Mouse (Mus musculus) liver, embryonic 16.5 days (tissue): Measurements from ENCODE around the gene A030005L19Rik. TPM values are rescaled to one million over a fixed set of nuclear protein-coding genes. Genes with fewer than 3 reads are reported as not detected.
"Not testable (repeated sequence)": the region's sequence is repeated elsewhere in the genome, so short reads cannot be mapped to it uniquely, and the experiment has no call there.

Source experiments
- ATAC-seq: fragments of 200-750 bp; cut with Nextera tagmentation; 2 replicates; pipeline ENCODE4 v1.8.0; 2017; ENCODE audit warnings: low read depth, mild to moderate bottlenecking, moderate number of reproducible peaks, moderate library complexity
- H3K27ac ChIP-seq: fragments of 300-500 bp; sonication (generic); 2 replicates; pipeline ENCODE4 v1.5.1; 2014; ENCODE audit warnings: mild to moderate bottlenecking, low read length
- H3K27me3 ChIP-seq: fragments of 300-500 bp; sonication (generic); 2 replicates; pipeline ENCODE4 v1.6.1; 2014; ENCODE audit warnings: low read depth, low read length, mixed read lengths; ENCODE audit not compliant: control insufficient read depth, insufficient read depth
- H3K36me3 ChIP-seq: fragments of 300-500 bp; sonication (generic); 2 replicates; pipeline ENCODE4 v1.6.1; 2014; ENCODE audit warnings: mild to moderate bottlenecking; ENCODE audit not compliant: control insufficient read depth, insufficient read depth
- H3K4me1 ChIP-seq: fragments of 300-500 bp; sonication (generic); 2 replicates; pipeline ENCODE4 v1.6.1; 2014; ENCODE audit warnings: low read depth, low read length, mixed read lengths; ENCODE audit not compliant: control insufficient read depth
- H3K4me2 ChIP-seq: fragments of 300-500 bp; sonication (generic); 2 replicates; pipeline ENCODE4 v1.6.1; 2014; ENCODE audit warnings: low read depth, low read length, mixed read lengths
- H3K4me3 ChIP-seq: fragments of 300-500 bp; sonication (generic); 2 replicates; pipeline ENCODE4 v1.5.1; 2014; ENCODE audit warnings: low read depth, mild to moderate bottlenecking, low read length
- H3K9ac ChIP-seq: fragments of 300-500 bp; sonication (generic); 2 replicates; pipeline ENCODE4 v1.6.1; 2014; ENCODE audit warnings: low read depth, low read length
- H3K9me3 ChIP-seq: fragments of 300-500 bp; sonication (generic); replicated peaks from 2 replicates; pipeline ENCODE4 v1.6.1; 2016; ENCODE audit warnings: low read length; ENCODE audit not compliant: control insufficient read depth
- WGBS: fragments of 180-500 bp; shearing (Covaris S2); extraction: QIAGEN DNeasy Blood & Tissue Kit; methylation state at CpG from one replicate; pipeline ENCODE4 v1.1.7; 2014; ENCODE audit not compliant: insufficient replicate concordance; 5-methylcytosine and 5-hydroxymethylcytosine counted together
- polyA plus RNA-seq: library from polyadenylated mRNA; unstranded; fragments of >200 nt; fragmentation: Nextera tagmentation; extraction: Ambion mirVana; gene quantifications from 2 replicates; pipeline ENCODE4 v1.2.1, GENCODE M21; 2015

The A030005L19Rik gene
- 0.11 TPM in 1 of 2 replicates, not detected in the other for polyA plus RNA-seq

DNA sequence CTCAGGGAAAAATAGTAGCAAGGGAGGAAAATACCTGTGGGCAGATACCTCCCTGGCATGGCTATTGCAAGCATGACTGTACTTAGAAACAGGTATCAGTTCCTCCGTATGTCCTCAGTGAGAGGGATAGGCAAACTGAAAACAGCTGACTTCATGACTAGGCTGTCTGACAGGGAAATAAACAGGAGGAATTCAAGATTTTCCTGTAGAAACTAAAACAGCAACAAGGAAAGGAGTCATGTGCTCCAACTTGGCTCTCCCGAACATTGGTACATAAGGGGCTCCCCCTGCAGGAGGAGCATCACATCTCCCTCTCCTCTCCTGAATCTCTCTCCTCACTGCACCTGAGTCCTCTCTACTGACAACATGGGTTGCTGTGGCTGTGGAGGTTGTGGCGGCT is at the start of gene A030005L19Rik:
A030005L19Rik (plus strand) TSS at position 301 of the 400 bp plus-strand sequence.
- H3K27ac ChIP-seq: no peak within 1 kb of the TSS
- no peak within 1 kb of the TSS for H3K4me2 ChIP-seq
- H3K9me3 ChIP-seq: no peaks in the 10 kb centered on the region
- H3K4me3 ChIP-seq: no peak within 1 kb of the TSS
- no peaks in the 10 kb centered on the region for H3K27me3 ChIP-seq
- H3K36me3 ChIP-seq: no peaks in the 10 kb centered on the region
- 74% methylated on average over 3 of the region's 3 CpGs for whole genome bisulfite sequencing
- H3K4me1 ChIP-seq: no peaks in the 10 kb centered on the region
- H3K9ac ChIP-seq: no peak within 1 kb of the TSS
- no peak for ATAC-seq

DNA sequence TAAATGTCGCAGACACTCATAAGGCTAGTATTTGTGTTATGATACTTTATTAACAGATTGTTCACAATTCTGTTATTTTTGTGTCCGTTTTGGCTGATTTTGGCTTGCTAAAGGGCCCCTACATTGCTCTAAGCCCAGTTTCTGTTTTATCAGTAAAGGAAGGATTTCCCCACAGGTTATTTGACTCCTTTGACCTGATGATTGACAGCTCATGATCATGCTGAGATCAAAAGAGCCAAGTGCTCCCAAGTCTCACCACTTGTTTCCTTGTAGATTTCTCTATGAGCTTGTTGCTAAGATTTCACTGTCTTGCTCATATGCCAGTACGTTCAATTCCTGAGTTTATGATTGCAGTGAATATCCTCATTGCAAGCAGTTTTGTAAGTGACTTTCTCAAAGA is 42.9 kb upstream of the A030005L19Rik start:
- Histone ChIP-seq H3K9me3 (no peaks in the 10 kb centered on the region), H3K4me1 (peaks cover 3% of the 10 kb centered on the region), H3K4me3 (no peak overlapping the region), H3K27me3 (no peaks in the 10 kb centered on the region), H3K4me2 (no peak overlapping the region), H3K27ac (no peak overlapping the region), H3K36me3 (peaks cover 22% of the 10 kb centered on the region), H3K9ac (no peak overlapping the region)
- no peak for ATAC-seq
- 79% methylated on average over 3 of the region's 3 CpGs for WGBS

DNA sequence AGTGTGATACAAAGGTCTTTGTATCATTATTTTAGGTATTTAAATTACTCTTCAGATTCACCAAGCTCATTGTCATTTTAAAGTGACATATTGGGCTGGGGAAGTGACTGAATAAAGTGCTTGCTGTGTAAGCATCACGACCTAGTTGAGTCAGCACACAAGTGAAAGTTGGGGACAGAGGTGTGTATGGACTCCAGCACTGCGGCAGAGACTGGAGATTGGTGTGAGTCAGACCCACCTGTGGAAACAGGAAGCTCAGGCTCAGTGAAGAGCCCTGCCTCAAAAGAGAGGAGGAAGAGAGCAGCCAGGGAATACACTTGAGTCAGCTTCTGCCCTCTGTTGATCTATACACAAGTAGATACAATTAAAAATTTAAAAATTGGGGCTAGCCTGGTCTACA is 34.0 kb upstream of the A030005L19Rik start:
- Histone ChIP-seq H3K4me2 (no peak overlapping the region), H3K9ac (no peak overlapping the region), H3K27me3 (no peaks in the 10 kb centered on the region), H3K9me3 (no peaks in the 10 kb centered on the region), H3K27ac (no peak overlapping the region), H3K4me3 (no peak overlapping the region), H3K36me3 (peaks cover 58% of the 10 kb centered on the region), H3K4me1 (no peaks in the 10 kb centered on the region; the same call in 1 of the 2 replicates)
- ATAC-seq: no peak
- WGBS: 66% methylated on average over 2 of the region's 2 CpGs

DNA sequence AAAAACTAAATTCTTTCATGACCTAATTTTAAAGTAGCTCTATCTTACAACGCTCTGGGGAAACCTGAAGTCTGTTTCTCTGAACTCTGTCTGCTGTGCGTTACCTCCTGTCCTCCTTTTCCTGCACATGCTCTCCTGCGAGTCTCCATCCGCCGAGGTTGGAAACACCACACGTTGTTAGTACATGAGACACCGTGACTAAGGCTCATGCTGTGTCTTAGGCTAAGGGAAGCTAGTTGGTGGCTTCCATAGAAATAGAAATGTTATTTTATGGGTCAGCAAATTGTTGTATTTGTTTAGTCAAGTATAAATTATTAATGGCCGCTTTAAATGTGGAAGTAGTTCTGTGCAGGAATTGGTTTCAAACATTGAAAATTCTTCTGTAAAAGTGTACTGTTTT is 32.9 kb upstream of the A030005L19Rik start:
- no peaks in the 10 kb centered on the region for H3K9me3 ChIP-seq
- no peak overlapping the region for H3K4me2 ChIP-seq
- no peaks in the 10 kb centered on the region for H3K27me3 ChIP-seq
- H3K4me1 ChIP-seq: no peaks in the 10 kb centered on the region; the same call in 1 of the 2 replicates
- H3K27ac ChIP-seq: no peak overlapping the region
- no peak overlapping the region for H3K4me3 ChIP-seq
- peaks cover 61% of the 10 kb centered on the region for H3K36me3 ChIP-seq
- no peak for ATAC-seq
- no peak overlapping the region for H3K9ac ChIP-seq
- 89% methylated on average over 8 of the region's 8 CpGs for WGBS

DNA sequence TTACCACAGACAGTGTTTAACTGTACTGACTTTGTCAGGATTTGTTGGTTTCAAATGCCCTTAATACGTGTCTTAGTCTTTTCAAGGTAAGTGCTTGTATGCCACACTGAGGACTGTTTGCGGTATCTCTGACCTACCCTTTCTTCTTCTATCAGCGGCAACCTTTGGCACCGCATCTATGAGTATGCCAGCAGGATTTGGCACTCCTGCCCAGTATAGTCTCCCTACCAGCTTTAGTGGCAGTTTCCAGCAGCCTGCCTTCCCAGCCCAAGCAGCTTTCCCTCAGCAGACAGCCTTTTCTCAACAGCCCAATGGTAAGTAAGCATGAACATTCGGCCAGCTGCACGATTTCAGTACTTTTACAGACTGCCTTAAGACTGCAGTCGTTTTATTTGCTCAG is 19.9 kb upstream of the A030005L19Rik start:
- peaks cover 60% of the 10 kb centered on the region for H3K36me3 ChIP-seq

DNA sequence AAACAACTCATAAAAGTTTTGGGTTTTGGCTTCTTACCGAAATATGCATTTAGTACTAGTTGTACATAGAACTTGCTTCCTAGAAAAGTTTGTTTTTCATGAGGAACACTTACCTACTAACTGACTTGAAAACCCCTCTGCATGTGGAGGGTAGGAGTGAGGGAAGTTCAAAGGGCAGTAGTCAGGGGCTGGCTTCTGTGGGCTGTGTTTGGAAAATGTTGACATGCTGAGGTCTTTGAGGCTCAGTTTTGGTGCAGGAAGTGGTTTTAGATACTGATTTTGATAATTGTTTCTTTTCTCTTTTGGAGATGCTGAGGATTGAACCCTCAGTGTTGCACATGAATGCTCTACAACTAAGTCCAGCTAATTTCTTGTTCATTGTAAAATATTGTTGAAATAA is 12.6 kb upstream of the A030005L19Rik start:
- ATAC-seq: no peak
- no peaks in the 10 kb centered on the region for H3K27me3 ChIP-seq
- H3K4me2 ChIP-seq: no peak overlapping the region
- no peak overlapping the region for H3K4me3 ChIP-seq
- H3K4me1 ChIP-seq: no peaks in the 10 kb centered on the region
- WGBS: 78% methylated on average over 1 of the region's 1 CpGs
- H3K9me3 ChIP-seq: no peaks in the 10 kb centered on the region
- H3K9ac ChIP-seq: no peak overlapping the region
- H3K36me3 ChIP-seq: peaks cover 37% of the 10 kb centered on the region
- H3K27ac ChIP-seq: no peak overlapping the region

More for the DNA sequence above, 19.9 kb upstream of the A030005L19Rik start:
- H3K4me3 ChIP-seq: no peak overlapping the region
- H3K4me1 ChIP-seq: no peaks in the 10 kb centered on the region
- H3K27me3 ChIP-seq: no peaks in the 10 kb centered on the region
- no peak overlapping the region for H3K27ac ChIP-seq
- ATAC-seq: no peak
- no peak overlapping the region for H3K4me2 ChIP-seq
- H3K9me3 ChIP-seq: no peaks in the 10 kb centered on the region
- 90% methylated on average over 7 of the region's 7 CpGs for WGBS
- no peak overlapping the region for H3K9ac ChIP-seq

DNA sequence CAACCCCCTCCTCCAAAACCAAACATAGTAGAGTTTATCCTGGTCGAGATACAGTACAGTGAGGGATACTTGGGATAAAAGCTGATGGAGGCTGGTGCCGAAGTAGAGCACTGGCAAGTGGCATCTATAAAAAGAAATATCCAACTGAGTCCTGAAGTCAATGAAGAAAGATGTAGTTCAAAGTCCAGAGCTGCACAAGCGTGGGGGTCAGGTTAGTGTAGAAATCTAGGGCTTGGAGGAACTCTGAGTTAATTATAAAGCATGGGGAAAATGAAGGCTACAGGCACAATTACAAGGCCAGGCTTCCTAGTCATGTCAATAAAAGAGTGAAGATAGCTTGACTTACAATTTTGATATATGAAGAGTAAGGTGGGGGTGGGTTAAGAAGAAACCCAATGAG is 11.9 kb upstream of the A030005L19Rik start:
- H3K4me1 ChIP-seq: no peaks in the 10 kb centered on the region
- ATAC-seq: no peak
- H3K36me3 ChIP-seq: peaks cover 34% of the 10 kb centered on the region
- H3K9ac ChIP-seq: no peak overlapping the region
- H3K9me3 ChIP-seq: no peaks in the 10 kb centered on the region
- WGBS: 81% methylated on average over 3 of the region's 3 CpGs
- no peak overlapping the region for H3K27ac ChIP-seq
- H3K4me3 ChIP-seq: no peak overlapping the region
- H3K27me3 ChIP-seq: no peaks in the 10 kb centered on the region
- H3K4me2 ChIP-seq: no peak overlapping the region

DNA sequence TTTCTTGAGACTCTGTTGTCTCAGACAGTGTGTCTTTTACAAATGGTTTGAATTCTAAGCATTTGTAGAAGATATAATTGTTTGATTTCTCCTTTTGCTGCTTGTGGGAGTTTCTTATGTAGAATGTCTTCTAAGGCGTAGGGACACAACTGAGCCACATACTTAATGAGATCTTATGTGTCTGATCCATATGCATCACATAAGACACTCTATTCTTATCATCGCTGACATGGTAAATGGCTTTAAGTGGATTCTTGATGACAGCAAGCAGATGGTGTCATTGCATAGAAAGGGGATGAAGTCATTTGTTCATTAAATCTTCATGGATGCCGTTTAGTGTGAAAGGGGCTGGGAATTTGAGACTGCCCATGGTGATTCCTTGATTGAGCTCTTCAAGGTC is 7.2 kb upstream of the A030005L19Rik start:
- H3K27me3 ChIP-seq: no peaks in the 10 kb centered on the region
- no peak overlapping the region for H3K4me2 ChIP-seq
- H3K9me3 ChIP-seq: no peaks in the 10 kb centered on the region
- peaks cover 19% of the 10 kb centered on the region for H3K36me3 ChIP-seq
- no peak overlapping the region for H3K4me3 ChIP-seq
- H3K4me1 ChIP-seq: no peaks in the 10 kb centered on the region
- no peak overlapping the region for H3K9ac ChIP-seq
- ATAC-seq: no peak
- H3K27ac ChIP-seq: no peak overlapping the region
- WGBS: 90% methylated on average over 3 of the region's 3 CpGs

DNA sequence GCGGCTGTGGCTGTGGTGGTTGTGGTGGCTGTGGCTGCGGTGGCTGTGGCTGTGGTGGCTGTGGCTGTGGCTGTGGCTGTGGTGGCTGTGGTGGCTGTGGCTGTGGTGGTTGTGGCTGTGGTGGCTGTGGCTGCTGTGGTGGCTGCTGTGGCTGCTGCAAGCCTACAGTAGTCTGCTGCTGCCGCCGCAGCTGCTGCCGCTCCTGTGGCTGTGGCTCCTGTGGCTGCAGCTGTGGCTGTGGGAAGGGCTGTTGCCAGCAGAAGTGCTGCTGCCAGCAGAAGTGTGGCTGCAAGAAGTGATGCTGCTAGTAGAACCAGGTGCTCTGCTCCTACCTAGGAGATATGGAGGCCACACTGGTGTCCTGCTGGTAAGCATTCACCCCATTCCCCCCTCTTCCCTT is 309 bp downstream of the A030005L19Rik start:
- 67% methylated on average over 5 of the region's 5 CpGs for WGBS
- H3K4me2 ChIP-seq, H3K4me1 ChIP-seq, H3K27me3 ChIP-seq, H3K9me3 ChIP-seq, ATAC-seq, H3K27ac ChIP-seq, H3K9ac ChIP-seq, H3K4me3 ChIP-seq, H3K36me3 ChIP-seq: not testable (repeated sequence)
